Mouse (Mus musculus) embryonic facial prominence, embryonic 13.5 days (tissue): ENCODE measurements around the gene Ajuba. TPM values are rescaled to one million over a fixed set of nuclear protein-coding genes. Genes with fewer than 3 reads are reported as not detected.

Source experiments
- ATAC-seq: fragments of 200-750 bp; cut with Nextera tagmentation; 2 replicates; pipeline ENCODE4 v1.8.0; 2017; ENCODE audit warnings: low read depth; ENCODE audit not compliant: insufficient number of reproducible peaks, insufficient read depth, low FRiP score, low TSS enrichment
- H3K27ac ChIP-seq: fragments of 300-500 bp; sonication (generic); 2 replicates; pipeline ENCODE4 v1.5.1; 2015; ENCODE audit warnings: moderate library complexity, mild to moderate bottlenecking, inconsistent platforms
- H3K27me3 ChIP-seq: fragments of 300-500 bp; sonication (generic); 2 replicates; pipeline ENCODE4 v1.6.1; 2015; ENCODE audit warnings: mild to moderate bottlenecking, inconsistent platforms
- H3K36me3 ChIP-seq: fragments of 300-500 bp; sonication (generic); 2 replicates; pipeline ENCODE4 v1.6.1; 2015; ENCODE audit warnings: mild to moderate bottlenecking, inconsistent platforms
- H3K4me1 ChIP-seq: fragments of 300-500 bp; sonication (generic); 2 replicates; pipeline ENCODE4 v1.6.1; 2015; ENCODE audit warnings: inconsistent platforms
- H3K4me2 ChIP-seq: fragments of 300-500 bp; sonication (generic); 2 replicates; pipeline ENCODE4 v1.6.1; 2015; ENCODE audit warnings: moderate library complexity, mild to moderate bottlenecking, inconsistent platforms
- H3K4me3 ChIP-seq: fragments of 300-500 bp; sonication (generic); 2 replicates; pipeline ENCODE4 v1.5.1; 2015; ENCODE audit warnings: mild to moderate bottlenecking, inconsistent platforms
- H3K9ac ChIP-seq: fragments of 300-500 bp; sonication (generic); 2 replicates; pipeline ENCODE4 v1.6.1; 2015; ENCODE audit warnings: mild to moderate bottlenecking, inconsistent platforms
- H3K9me3 ChIP-seq: fragments of 300-500 bp; sonication (generic); 2 replicates; pipeline ENCODE4 v1.6.1; 2016; ENCODE audit warnings: inconsistent platforms
- WGBS: fragments of 180-500 bp; shearing (Covaris S2); methylation state at CpG from one replicate; pipeline ENCODE4 v1.1.7; 2015; ENCODE audit warnings: mixed read lengths; 5-methylcytosine and 5-hydroxymethylcytosine counted together
- polyA plus RNA-seq: library from polyadenylated mRNA; unstranded; fragments of >200 nt; fragmentation: Nextera tagmentation; extraction: Ambion mirVana; gene quantifications from 2 replicates; pipeline ENCODE4 v1.2.1, GENCODE M21; 2015

The Ajuba gene
- polyA plus RNA-seq, 1 experiment from 2014 or later, result 63.3 TPM

GRCm38 (mm10) chr14:54583681-54584338 is 6.5 kb upstream of the Ajuba start:
- no peak overlapping the region for H3K4me2 ChIP-seq
- no peaks in the 10 kb centered on the region for H3K27me3 ChIP-seq
- no peak for ATAC-seq
- H3K9me3 ChIP-seq, result no peaks in the 10 kb centered on the region
- H3K4me3 ChIP-seq, result no peak overlapping the region
- H3K9ac ChIP-seq, result no peak overlapping the region
- WGBS, result 39% methylated on average over 7 of the region's 7 CpGs
- H3K4me1 ChIP-seq, result peaks cover under 1% of the 10 kb centered on the region
- H3K27ac ChIP-seq, result no peak overlapping the region
- H3K36me3 ChIP-seq, result peaks cover 32% of the 10 kb centered on the region

DNA sequence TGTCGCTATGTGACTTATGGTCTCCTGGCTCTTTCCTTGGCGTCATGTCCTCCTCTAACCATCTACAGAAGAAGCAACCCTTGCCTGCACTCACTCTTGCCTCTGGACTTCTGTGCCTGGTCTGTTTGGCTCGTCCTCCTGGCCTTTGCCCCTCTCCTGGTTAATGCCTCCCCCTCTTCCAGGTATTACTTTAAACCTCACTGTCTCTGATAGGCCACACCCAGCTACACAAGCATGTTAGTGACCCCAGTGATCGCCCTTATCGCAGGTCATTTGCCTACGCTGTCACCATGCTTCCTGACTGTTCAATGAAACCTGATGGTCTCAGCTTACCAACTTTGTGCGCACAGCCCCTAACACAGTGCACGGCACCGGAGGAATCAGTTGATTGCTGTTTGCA is 5.2 kb upstream of the Ajuba start:
- no peak overlapping the region for H3K9ac ChIP-seq
- no peak overlapping the region for H3K27ac ChIP-seq
- H3K27me3 ChIP-seq, result no peaks in the 10 kb centered on the region
- 88% methylated on average over 9 of the region's 9 CpGs for WGBS
- peaks cover 32% of the 10 kb centered on the region for H3K36me3 ChIP-seq
- no peak overlapping the region for H3K4me2 ChIP-seq
- no peak overlapping the region for H3K4me3 ChIP-seq
- H3K4me1 ChIP-seq, result peaks cover 7% of the 10 kb centered on the region
- H3K9me3 ChIP-seq, result no peaks in the 10 kb centered on the region
- ATAC-seq, result no peak

- H3K9me3 ChIP-seq, result no peaks in the 10 kb centered on the region
- no peaks in the 10 kb centered on the region for H3K27me3 ChIP-seq
- H3K9ac ChIP-seq, result no peak overlapping the region
- WGBS, result 71% methylated on average over 7 of the region's 7 CpGs
- no peak overlapping the region for H3K4me3 ChIP-seq
- no peak overlapping the region for H3K4me2 ChIP-seq
- ATAC-seq, result no peak
- H3K4me1 ChIP-seq, result peaks cover 10% of the 10 kb centered on the region
- peaks cover 19% of the 10 kb centered on the region for H3K36me3 ChIP-seq
- H3K27ac ChIP-seq, result no peak overlapping the region
These were observed 2.3 kb upstream of the Ajuba start for GRCm38 (mm10) chr14:54579638-54580037.

- peak overlapping the region; percentile 85 for H3K4me2 ChIP-seq
- no peak for ATAC-seq
- peaks cover 26% of the 10 kb centered on the region for H3K4me1 ChIP-seq
- under 1% methylated on average over 10 of the region's 10 CpGs for WGBS
- no peaks in the 10 kb centered on the region for H3K9me3 ChIP-seq
- H3K27me3 ChIP-seq, result no peaks in the 10 kb centered on the region
- peaks cover 17% of the 10 kb centered on the region for H3K36me3 ChIP-seq
- peak overlapping the region; percentile 96 for H3K27ac ChIP-seq
- peak overlapping the region; percentile 100 for H3K9ac ChIP-seq
- peak overlapping the region; percentile 93 for H3K4me3 ChIP-seq
These were observed 705 bp upstream of the Ajuba start for GRCm38 (mm10) chr14:54578063-54578462.

- Histone ChIP-seq H3K4me1 (peaks cover 40% of the 10 kb centered on the region), H3K9ac (peak overlapping the region; percentile 100), H3K4me3 (peak overlapping the region; percentile 93), H3K4me2 (peak overlapping the region; percentile 85), H3K27ac (peak overlapping the region; percentile 96), H3K27me3 (no peaks in the 10 kb centered on the region), H3K9me3 (no peaks in the 10 kb centered on the region), H3K36me3 (peaks cover 20% of the 10 kb centered on the region)
- under 1% methylated on average over 84 of the region's 84 CpGs for WGBS
- no peak for ATAC-seq
These were observed 893 bp downstream of the Ajuba start for GRCm38 (mm10) chr14:54576241-54577088.

DNA sequence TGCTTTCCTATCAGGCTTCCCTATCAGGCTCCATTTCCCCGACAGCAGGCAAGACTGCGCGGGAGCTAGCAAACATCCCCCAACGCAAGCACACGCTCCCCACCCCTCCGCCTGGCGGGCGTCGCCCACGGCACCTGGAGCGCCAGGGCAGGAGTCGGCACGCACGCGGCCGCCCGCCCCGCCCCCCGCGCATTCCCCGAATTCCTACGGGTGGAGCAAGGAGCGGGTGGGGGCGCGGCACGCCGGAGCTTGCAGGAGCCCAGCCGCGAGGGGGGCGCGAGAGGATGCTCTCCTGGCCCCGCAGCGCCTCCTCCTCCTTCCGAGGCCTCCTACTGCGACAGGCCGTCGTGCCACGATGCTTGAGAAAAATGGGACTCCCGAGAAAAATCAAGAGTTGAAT is 1.7 kb downstream of the Ajuba start:
- Histone ChIP-seq H3K36me3 (peaks cover 28% of the 10 kb centered on the region), H3K9ac (peak overlapping the region; percentile 100), H3K27ac (peak overlapping the region; percentile 96), H3K4me1 (peaks cover 40% of the 10 kb centered on the region), H3K9me3 (no peaks in the 10 kb centered on the region), H3K4me3 (peak overlapping the region; percentile 93), H3K4me2 (peak overlapping the region; percentile 85), H3K27me3 (no peaks in the 10 kb centered on the region)
- ATAC-seq, result 0 out of 2 replicates have a peak, but pooled peaks have one; percentile 22
- whole genome bisulfite sequencing, result under 1% methylated on average over 39 of the region's 39 CpGs

DNA sequence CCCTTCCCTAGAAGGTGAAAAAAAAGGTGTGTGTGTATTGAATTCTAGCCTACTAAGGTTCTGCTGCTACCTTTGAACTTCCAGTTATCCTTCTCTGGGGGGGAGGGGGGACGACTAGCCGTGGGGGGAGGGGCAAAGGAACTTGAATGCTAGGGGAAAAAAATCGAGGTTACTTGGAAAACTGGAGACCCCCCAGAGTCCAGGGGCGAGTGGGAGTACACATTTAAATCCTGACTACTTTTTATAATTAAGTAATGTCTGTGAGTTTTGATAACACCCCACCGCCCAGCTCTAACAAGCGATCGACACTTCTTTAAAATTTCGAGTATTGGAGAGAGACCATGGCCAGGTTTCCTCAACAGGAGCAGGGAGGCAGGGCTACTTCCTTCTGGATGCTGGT is 2.3 kb downstream of the Ajuba start:
- Histone ChIP-seq H3K27ac (peak overlapping the region; percentile 96), H3K27me3 (no peaks in the 10 kb centered on the region), H3K36me3 (peaks cover 33% of the 10 kb centered on the region), H3K9ac (peak overlapping the region; percentile 100), H3K9me3 (no peaks in the 10 kb centered on the region), H3K4me3 (peak overlapping the region; percentile 93), H3K4me2 (peak overlapping the region; percentile 85), H3K4me1 (peaks cover 40% of the 10 kb centered on the region)
- ATAC-seq, result no peak
- WGBS, result 2% methylated on average over 8 of the region's 8 CpGs

DNA sequence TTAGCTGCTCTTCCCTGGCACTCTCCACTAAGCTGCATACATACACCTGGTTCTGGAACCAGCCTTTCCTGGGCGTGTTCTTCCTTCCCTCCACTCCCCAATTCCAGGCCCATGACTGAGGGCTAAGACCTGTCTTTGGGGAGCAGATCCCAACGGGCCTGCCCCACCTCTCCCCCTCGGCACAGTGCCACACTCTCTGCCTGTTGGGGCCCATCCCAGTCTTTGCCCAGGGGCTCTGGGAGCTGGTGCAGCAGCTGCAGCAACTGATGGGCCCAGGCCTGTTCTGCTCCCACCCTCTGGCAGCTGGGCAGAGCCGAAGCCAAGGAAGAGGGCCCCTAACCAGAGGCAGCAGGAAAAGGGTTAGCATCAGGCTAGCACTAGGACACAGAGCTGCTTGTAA is 3.1 kb downstream of the Ajuba start:
- H3K27ac ChIP-seq, result peak overlapping the region; percentile 96
- ATAC-seq, result peak; percentile 49
- 1% methylated on average over 4 of the region's 4 CpGs for whole genome bisulfite sequencing
- peaks cover 47% of the 10 kb centered on the region for H3K4me1 ChIP-seq
- peak overlapping the region; percentile 93 for H3K4me3 ChIP-seq
- no peaks in the 10 kb centered on the region for H3K27me3 ChIP-seq
- H3K9ac ChIP-seq, result peak overlapping the region; percentile 100
- peak overlapping the region; percentile 85 for H3K4me2 ChIP-seq
- peaks cover 41% of the 10 kb centered on the region for H3K36me3 ChIP-seq
- H3K9me3 ChIP-seq, result no peaks in the 10 kb centered on the region

DNA sequence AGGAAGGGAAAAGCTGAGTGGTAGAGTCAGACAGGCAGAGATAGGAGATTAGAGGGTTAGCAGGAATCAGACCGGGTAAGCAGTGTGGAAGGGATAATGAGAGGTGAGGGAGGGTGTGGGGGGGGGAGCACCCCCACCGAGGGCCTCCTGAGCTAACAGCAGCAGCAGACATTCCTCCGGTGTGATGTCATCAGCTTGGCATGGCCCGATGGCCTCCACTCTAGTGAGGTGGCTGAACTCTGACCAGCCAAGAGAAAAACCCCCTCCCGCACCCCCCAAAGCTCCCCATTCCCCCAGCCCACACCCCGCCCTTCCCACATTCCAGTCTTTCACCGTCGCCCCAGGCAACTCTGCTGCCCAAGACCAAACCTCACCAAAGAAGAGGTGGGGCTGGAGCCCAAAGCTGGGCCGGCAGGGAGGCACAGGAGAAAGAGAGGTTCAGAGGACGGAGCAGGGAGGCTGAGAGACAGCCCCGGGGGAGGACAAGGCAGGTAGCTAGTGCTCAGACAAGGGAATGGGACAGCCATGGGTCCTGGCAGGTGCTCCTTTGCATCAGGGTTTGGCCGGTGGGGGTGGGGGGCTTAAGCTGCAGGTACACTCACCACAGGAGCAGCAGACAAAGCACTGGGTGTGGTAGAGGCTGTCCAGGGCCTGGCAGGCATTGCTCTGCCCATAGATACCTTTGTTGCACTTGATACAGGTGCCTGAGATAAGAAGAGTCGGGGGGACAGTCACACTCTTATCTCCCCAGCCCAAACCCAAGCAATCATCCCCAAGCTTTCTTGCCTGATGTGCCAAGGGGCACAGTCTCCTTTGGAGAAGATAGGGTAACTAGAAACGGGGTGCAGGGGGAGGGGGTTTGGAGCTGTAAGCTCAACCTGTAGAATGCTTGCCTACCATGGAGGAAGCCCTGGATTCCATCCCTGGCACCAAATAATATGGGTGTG is 4.3 kb downstream of the Ajuba start:
- Histone ChIP-seq H3K9me3 (no peaks in the 10 kb centered on the region), H3K27ac (peak overlapping the region; percentile 96), H3K4me2 (peak overlapping the region; percentile 85), H3K36me3 (peaks cover 53% of the 10 kb centered on the region), H3K4me3 (peak overlapping the region; percentile 93), H3K4me1 (peaks cover 40% of the 10 kb centered on the region), H3K27me3 (no peaks in the 10 kb centered on the region), H3K9ac (peak overlapping the region; percentile 100)
- WGBS, result 11% methylated on average over 14 of the region's 14 CpGs
- ATAC-seq, result no peak

DNA sequence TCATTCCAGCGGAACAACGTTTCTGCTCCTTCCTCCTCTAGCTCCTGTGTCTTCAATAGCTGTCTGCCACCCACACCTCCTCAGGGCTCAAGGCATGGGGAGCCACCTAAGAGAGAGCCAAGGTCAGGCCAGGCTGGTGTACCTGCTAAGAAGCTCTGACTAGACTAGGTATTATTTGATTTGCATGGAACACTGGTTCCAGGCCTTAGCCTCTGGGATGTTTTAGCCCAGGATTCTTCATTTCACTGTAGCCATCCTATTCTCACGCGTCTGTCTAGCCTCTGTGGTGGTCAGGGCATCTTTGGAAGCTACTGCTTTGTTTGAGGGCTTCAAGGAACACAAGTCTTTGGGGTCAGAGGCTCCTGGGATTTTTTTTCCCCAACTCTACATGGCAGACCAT is 5.2 kb downstream of the Ajuba start:
- 60% methylated on average over 4 of the region's 4 CpGs for WGBS
- ATAC-seq, result no peak
- Histone ChIP-seq H3K4me2 (peak overlapping the region; percentile 85), H3K9me3 (no peaks in the 10 kb centered on the region), H3K27me3 (no peaks in the 10 kb centered on the region), H3K36me3 (peaks cover 62% of the 10 kb centered on the region), H3K4me1 (peaks cover 40% of the 10 kb centered on the region), H3K27ac (peak overlapping the region; percentile 96), H3K9ac (peak overlapping the region; percentile 100), H3K4me3 (0 out of 2 replicates have a peak overlapping the region, but pooled peaks have one; percentile 93)
